Mouse (Mus musculus): ENCODE measurements around the gene Dirc2.

Dirc2 gene

GRCm38 (mm10) chr16:35772598-35772997 is 3.4 kb upstream of the Dirc2 start:
- no peak for DNase-seq (ENCODE audit: low read depth)

GRCm38 (mm10) chr16:35771606-35772005 is 2.5 kb upstream of the Dirc2 start:
- no peak for DNase-seq (ENCODE audit: low read depth)

- DNase-seq (ENCODE audit: low read depth): no peak
Observed at GRCm38 (mm10) chr16:35771141-35771540, 2.0 kb upstream of the Dirc2 start.

DNA sequence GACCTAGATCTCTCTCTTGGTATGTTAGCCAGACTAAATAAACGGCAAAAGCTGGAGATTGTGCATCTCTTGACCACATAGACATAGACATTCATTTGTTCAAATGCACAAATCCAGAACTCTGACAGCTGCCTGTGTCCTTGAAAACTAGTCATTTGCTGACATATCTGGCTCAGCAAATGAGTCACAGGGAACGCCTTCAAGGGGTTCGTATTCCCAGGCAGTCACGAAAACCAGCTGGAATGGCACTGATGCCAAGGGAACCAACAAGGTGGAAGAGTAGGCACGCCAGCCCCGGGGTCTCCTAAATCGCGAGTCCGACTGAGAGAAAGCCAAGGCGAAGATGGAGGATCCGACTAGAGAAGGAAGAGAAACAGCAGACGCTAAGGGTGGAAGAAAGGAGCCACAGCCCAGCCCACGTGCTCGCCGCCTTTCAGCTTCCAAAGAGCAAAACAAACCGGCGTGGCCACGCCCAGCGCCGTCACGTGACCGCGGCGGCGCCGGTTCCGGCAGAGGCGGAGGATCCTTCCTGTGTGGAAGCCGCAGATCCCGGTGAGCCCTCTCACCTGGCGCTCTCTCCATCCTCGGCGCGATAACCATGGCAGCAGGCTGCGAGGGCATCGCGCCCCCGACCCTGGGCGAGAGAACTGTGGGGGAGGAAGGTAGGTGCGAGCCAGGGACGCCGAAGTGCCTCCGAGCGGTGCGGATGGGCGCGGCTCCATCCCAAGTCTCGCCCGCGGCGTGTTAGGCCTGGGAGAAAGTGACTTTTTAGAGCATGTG is 912 bp upstream of the Dirc2 start, which contains the start of gene Hspbap1:
Gene Hspbap1, plus strand, starts transcription at position 498 of the 780 bp plus-strand sequence.
- DNase-seq (ENCODE audit: low read depth): peak; percentile 87

DNA sequence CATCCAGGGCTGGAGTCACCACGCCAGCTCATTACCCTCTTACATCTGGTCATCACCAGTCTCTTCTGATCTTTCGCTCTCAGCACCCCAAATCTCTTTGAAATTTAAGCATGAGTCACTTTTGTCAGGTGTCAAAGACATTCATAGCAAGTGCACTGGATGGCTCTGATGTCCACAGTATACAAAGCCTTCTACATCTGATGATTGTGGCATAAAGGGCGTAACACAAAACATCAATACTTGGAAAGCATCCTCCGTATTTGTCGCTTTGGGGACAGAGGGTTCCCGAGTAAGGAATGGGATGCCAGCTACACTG is 729 bp downstream of the Dirc2 start:
- no peak for DNase-seq (ENCODE audit: low read depth)

DNA sequence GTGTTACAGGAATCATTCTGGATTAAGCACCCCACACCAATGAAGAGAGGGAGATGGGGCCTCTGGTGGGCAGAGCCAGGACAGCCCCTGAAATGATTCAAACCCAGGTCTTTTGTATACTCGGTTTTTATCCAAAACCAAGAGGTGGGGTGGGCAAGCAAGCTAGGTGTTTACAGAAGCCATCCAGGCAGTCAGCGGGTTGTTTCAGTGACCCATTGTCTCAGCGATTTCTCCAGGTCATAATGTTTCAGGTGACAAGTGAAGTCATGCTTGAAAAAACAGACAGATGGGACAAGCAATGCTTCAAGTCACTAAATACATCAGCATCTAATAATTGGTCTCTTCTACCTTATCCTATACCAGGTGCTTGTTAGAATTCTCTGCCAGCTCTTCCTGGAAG is 2.8 kb downstream of the Dirc2 start:
- DNase-seq (ENCODE audit: low read depth): no peak

- no peak for DNase-seq (ENCODE audit: low read depth)
Observed at GRCm38 (mm10) chr16:35765449-35765848, 3.7 kb downstream of the Dirc2 start.

- DNase-seq (ENCODE audit: low read depth): no peak
Observed at GRCm38 (mm10) chr16:35764941-35765340, 4.2 kb downstream of the Dirc2 start.

- peak; percentile 78 for DNase-seq (ENCODE audit: low read depth)
Observed at GRCm38 (mm10) chr16:35763590-35764296, 5.4 kb downstream of the Dirc2 start.

- no peak for DNase-seq (ENCODE audit: low read depth)
Observed at GRCm38 (mm10) chr16:35759401-35759800, 9.8 kb downstream of the Dirc2 start.

GRCm38 (mm10) chr16:35756697-35757096 is 12.5 kb downstream of the Dirc2 start:
- DNase-seq (ENCODE audit: low read depth): no peak

DNA sequence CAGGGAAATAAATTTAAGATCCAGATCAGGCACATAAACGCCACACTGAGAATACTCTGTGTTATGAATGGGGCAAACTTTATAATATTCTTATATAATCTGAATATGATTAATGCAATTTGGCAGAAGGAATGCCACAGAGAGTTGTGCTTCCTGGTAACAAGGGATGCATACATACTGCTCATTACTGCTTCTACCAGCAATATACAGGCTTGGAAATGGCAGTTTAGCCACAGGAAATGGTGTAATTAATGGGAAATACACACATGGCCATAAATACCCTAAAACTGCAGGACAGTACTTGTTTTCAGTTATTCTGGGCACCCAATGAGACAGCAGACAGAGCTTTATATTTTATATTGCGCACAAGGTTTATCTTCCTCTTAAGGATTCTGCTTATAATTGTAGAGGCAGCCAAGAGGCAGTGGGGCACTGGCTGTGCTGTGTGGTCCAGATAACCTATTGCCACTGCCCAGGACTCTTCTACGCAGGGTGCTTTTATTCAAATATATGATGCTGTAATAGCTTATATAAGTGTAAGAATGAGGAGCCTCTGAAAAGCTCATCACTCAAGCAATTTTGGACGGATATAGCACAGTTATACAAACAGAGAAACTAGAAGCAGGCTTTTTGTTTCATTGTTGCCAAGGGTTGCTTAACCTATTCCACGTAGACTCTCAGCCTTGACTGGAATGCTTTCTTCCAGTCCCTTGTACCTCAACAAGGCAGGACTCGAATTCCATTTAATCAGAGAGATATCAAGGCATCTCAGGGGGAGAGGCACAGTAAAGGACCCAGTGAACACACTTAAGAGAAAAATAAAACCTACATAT is 13.4 kb downstream of the Dirc2 start:
- no peak for DNase-seq (ENCODE audit: low read depth)

GRCm38 (mm10) chr16:35753926-35754325 is 15.2 kb downstream of the Dirc2 start:
- no peak for DNase-seq (ENCODE audit: low read depth)

GRCm38 (mm10) chr16:35751841-35752240 is 17.3 kb downstream of the Dirc2 start:
- DNase-seq (ENCODE audit: low read depth): no peak

DNA sequence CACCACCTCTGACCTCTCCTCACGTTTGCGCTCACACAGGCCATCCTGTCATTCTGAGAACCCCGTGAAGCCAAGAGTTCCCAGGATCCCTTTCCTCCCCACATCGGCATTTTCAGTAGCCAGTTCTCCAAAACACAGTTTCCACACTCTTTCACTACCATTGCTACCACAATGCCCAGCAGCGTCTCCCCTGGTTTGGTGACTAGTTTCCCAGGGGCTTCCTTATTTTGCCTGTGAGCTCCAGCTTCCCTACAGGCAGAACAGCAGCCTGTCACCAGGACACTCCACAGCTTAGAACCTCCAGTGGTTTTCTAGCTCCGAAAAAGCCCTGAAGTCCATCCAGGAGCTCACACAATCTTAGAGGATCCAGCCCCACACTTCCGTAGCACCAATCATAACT is 19.8 kb downstream of the Dirc2 start:
- DNase-seq (ENCODE audit: low read depth): no peak

- no peak for DNase-seq (ENCODE audit: low read depth)
Observed at GRCm38 (mm10) chr16:35748237-35748603, 20.9 kb downstream of the Dirc2 start.

DNA sequence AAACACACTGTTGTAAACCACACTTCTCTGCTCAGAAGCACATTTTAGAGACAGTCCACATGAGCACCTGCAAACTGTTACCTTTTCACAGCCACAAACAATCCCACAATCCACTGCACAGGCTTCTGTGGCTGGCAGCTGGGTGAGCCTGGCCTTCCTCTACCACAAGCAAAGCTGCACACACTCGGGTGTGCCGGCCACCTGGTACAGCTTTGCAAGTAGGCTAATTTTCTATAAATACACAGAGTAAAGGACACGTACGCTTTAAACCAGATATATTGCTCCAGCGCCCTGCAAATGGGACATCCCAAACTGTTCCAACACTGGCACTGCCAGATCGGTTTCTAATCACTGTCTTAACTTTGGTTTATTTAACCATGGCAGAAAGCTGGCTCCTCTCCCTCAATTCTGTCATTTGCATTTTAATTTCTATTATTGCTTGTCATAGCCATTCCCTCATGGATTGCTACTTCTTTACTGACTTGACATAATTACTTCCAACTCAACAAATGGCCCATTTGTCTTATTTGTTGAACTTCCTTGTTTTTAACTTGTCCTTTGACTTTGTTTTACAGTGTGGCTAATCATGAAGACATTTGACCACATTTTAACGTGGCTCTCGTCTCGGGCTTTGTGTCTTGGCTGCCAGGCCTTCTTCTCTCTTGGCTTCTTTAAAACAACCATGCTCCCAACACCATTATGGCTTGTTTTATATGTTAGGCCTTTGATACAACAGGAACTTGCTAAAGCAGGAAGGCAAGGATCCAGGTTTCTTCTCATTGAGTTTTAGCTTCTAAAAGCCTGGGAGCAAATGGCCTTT is 21.5 kb downstream of the Dirc2 start:
- DNase-seq (ENCODE audit: low read depth): no peak

GRCm38 (mm10) chr16:35742251-35742937 is 26.8 kb downstream of the Dirc2 start:
- no peak for DNase-seq (ENCODE audit: low read depth)

GRCm38 (mm10) chr16:35741621-35742020 is 27.5 kb downstream of the Dirc2 start:
- DNase-seq (ENCODE audit: low read depth): no peak

DNA sequence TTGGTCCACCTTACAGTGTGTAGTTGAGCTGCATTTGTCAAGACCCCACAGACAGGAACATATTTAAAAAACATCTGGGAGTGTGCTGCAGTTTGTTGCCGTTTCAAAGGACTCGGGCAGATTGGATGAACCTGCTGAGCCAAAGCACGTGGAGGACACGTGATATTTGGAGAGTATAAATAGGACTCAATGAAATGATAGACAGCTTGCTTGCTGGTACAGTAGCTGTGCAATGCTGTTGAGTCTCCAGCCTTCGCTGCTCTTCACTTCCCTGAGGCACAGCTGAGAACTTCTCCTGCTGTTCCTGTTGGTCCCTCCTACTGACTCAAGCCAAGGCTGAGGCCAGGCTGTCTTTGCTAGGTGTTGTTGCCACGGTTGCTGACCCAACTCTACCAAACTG is 28.2 kb downstream of the Dirc2 start:
- DNase-seq (ENCODE audit: low read depth): no peak

DNA sequence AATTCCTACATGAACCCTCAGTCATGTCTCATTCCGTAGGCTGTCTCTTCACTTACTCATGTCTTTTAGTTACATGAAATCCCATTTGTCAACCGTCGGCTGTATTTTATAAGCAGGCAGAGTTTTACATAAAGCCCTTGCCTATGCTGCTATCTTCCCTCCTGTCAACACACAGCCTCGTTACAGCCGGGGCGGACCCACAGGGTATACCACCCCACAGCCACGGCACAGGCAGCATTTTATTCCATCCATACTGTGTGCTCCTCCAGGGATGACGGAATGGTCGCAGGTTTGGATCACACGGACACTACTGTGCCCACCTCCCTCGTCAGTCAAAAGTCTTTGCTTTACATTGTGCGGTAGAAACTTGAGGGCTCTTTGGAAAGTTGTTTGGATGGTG is 28.8 kb downstream of the Dirc2 start:
- no peak for DNase-seq (ENCODE audit: low read depth)
